Mouse (Mus musculus) cerebellum, adult 2 months (tissue): Measurements from ENCODE around the gene Zbtb16. TPM values are rescaled to one million over a fixed set of nuclear protein-coding genes. Genes with fewer than 3 reads are reported as not detected.
A peak's percentile ranks its signal among the peaks of the same experiment; 100 is the strongest.

Source experiments
- DNase-seq, 2 experiments: peaks; one replicate each; pipeline ENCODE4 v3.0.0; 2021
- H3K27ac ChIP-seq: fragments of 200-500 bp; 2 replicates; pipeline ENCODE4 v1.5.1; 2012; ENCODE audit warnings: low read length, control low read depth, inconsistent platforms; ENCODE audit not compliant: insufficient read depth
- H3K27me3 ChIP-seq: fragments of 200-500 bp; 2 replicates; pipeline ENCODE4 v1.6.1; 2012; ENCODE audit warnings: inconsistent platforms, mild to moderate bottlenecking, low read length, moderate library complexity; ENCODE audit not compliant: control insufficient read depth, insufficient read depth
- H3K4me1 ChIP-seq: fragments of 200-500 bp; 2 replicates; pipeline ENCODE4 v1.6.1; 2011; ENCODE audit warnings: low read length; ENCODE audit not compliant: control insufficient read depth, insufficient read depth
- H3K4me3 ChIP-seq: fragments of 200-500 bp; replicated peaks from 2 replicates; pipeline ENCODE3; 2011; ENCODE audit warnings: mild to moderate bottlenecking, low read depth, low read length, control low read depth; ENCODE audit not compliant: insufficient read depth
- CTCF ChIP-seq: fragments of 200-500 bp; IDR thresholded peaks from 2 replicates; pipeline ENCODE4 v1.5.1; 2011; ENCODE audit warnings: low read depth, mild to moderate bottlenecking, control low read depth, low read length, moderate library complexity, borderline replicate concordance; ENCODE audit not compliant: insufficient read depth
- POLR2A ChIP-seq: fragments of 200-500 bp; IDR thresholded peaks from 2 replicates; pipeline ENCODE4 v1.6.1; 2011; ENCODE audit warnings: low read length, control low read depth, borderline replicate concordance; ENCODE audit not compliant: insufficient read depth
- WGBS: fragments of 180-500 bp; shearing (Covaris S2); methylation state at CpG from one replicate; pipeline ENCODE4 v1.1.7; 2018; 5-methylcytosine and 5-hydroxymethylcytosine counted together
- polyA plus RNA-seq: library from polyadenylated mRNA; depleted of rRNA; stranded (reverse); fragments of >200 nt; gene quantifications from 2 replicates; pipeline ENCODE4 v1.2.3, GENCODE M21; 2012

Zbtb16 gene
- polyA plus RNA-seq, 1 experiment, result 5.0 TPM

DNA sequence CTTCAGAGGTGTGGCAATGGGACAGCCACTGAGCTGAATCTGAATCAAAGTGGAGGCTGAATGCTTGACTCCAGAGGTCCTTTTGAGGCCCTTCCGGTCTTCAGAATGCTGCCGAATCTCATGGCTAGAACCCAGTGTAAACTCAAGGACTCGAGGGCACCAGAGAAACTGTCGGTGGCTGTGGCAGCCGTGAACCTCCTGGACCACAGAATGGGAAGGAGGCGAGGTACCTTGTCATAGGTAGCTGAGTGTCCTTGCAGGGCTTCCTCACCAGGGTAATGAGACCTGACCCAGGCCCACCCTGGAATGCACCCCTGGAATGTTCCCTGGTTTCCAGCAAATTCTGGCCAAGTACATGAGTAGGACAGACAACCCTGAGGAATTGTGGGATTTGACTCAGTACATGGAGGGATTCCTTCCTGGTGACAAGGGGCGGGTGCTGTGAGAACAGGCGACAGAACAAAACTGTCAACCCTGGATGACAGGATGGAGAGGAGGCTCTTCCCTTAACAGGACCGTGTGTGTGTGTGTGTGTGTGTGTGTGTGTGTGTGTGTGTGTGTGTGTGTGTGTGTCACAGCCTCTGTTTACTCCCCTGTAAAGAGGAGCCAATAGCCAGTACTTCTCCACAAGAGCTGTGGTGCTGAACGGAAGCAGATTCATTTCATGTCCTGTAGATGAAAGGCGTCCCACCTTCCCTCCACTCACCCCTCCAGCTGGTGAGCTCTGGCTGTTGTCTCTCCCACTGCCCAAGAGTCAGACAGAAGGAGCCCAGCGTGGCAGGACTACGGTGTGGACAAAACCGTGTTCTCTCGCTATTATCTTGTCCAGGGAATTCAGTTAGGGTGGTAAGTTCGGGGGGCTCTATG lies 189.0 kb downstream of the Zbtb16 start:
- 73% methylated on average over 16 of the region's 16 CpGs for WGBS
- Histone ChIP-seq H3K4me1 (peaks cover 8% of the 10 kb centered on the region), H3K27ac (no peak overlapping the region), H3K27me3 (no peaks in the 10 kb centered on the region), H3K4me3 (no peak overlapping the region)
- TF ChIP-seq POLR2A (no peak), CTCF (no peak)
- no peak for DNase-seq

DNA sequence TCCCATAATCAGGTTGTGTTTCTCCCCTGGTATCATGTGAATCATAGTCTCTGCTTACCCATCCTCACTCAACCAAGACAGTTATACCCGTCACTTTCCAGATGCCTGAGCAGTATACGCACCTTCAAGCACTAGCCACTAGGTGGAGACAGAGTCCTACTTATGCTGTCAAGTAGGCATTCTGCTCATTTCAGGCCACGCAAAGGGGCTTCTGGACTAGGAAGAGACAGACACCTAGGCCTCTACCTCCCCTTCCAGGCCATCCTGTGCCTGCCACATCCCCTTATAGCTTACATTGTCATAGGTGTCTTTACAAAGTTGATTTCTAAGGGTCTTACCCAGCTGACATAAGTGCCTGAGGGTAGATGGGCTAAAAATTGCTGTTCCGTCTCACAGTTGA lies 189.8 kb downstream of the Zbtb16 start:
- Histone ChIP-seq H3K4me1 (peaks cover 8% of the 10 kb centered on the region), H3K4me3 (no peak overlapping the region), H3K27ac (no peak overlapping the region), H3K27me3 (no peaks in the 10 kb centered on the region)
- peak; percentile 61 to 74 for DNase-seq
- TF ChIP-seq CTCF (peak; percentile 99), POLR2A (no peak)
- 28% methylated on average over 4 of the region's 4 CpGs for WGBS

DNA sequence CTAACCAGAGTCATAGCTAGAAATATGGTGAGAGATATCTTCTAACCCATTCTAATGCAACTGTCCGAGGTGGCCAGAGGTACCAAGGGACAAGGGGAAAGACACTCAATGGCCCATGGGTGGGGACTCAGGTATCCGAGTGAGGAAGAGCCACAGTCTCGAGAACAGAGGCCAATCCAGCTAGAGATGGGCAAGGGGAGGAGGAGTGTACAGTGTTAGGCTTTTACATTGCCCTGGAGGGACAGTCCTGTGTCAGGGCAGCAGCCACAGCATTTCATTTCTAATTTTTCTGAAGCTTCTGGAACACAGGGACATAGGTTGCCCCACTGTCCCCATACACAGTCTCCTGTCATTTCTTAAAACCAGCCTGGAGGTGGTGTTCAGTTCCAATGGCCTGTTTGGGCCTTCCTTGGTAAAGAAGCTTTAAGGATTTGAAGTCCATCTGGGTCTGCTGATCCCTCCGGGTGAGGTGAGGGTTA lies 190.3 kb downstream of the Zbtb16 start:
- no peak for DNase-seq
- H3K4me1 ChIP-seq, result peaks cover 8% of the 10 kb centered on the region
- TF ChIP-seq POLR2A, result no peak
- no peak for TF ChIP-seq CTCF
- WGBS, result 42% methylated on average over 4 of the region's 4 CpGs
- H3K27me3 ChIP-seq, result no peaks in the 10 kb centered on the region
- H3K27ac ChIP-seq, result no peak overlapping the region
- no peak overlapping the region for H3K4me3 ChIP-seq

DNA sequence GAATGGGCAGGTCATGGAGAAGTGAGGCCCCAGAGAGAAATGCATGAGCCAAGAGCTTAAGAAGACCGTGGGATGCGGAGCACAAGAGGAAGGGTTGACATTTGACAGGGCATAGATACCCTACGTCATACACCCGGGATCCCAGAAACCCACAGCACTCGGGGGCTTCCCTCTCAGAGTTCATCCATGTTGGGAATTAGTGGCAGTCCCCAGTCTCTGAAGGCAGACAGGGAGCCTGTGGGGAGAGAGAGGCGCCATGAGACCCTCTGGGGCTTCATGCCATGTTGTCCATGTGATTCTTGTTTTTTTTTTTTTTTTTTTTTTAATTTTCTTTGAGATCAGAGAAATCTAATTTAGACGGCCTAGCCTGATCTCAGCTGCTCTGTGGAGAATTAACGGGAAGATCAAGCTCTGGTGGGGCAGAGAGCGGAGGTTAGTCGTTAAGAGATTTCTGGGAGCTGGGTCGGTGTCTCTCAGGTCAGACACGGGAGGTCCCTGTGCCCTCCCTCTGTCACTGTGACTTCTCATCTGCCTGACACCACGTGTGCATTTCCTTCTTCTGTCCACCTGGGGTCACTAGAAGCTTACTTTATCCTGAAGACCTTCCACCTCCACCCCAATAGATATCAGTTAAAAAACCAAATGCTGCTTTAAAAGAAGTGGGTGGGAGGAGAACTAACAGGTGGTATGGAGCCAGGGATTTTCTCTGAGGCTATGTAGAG lies 190.9 kb downstream of the Zbtb16 start:
- no peak overlapping the region for H3K4me3 ChIP-seq
- H3K4me1 ChIP-seq, result peaks cover 2% of the 10 kb centered on the region
- 47% methylated on average over 13 of the region's 13 CpGs for WGBS
- no peak overlapping the region for H3K27ac ChIP-seq
- no peaks in the 10 kb centered on the region for H3K27me3 ChIP-seq
- DNase-seq, result peak; percentile 52 to 54
- no peak for TF ChIP-seq POLR2A
- peak; percentile 78 for TF ChIP-seq CTCF

DNA sequence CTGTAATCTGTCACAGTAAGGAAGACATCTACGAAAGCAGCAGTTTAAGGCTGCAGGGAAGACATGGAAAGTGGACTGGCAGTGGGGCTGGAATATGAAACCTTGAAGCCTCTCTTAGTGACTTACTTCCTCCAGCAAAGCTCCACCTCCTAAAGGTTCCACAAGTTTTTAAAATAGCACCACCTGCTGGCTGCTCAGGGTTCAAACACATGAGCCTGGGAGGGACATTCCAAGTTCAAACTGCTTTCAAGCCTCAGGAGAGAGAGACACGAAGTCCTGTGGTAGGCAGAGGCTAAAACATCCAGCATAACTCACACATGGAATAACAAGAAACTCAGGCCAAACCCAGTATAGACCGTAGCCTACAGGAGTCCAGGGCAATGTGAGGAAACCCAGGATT lies 191.6 kb downstream of the Zbtb16 start:
- Histone ChIP-seq H3K4me3 (no peak overlapping the region), H3K4me1 (no peaks in the 10 kb centered on the region), H3K27me3 (no peaks in the 10 kb centered on the region), H3K27ac (no peak overlapping the region)
- DNase-seq, result no peak
- no peak for TF ChIP-seq CTCF
- TF ChIP-seq POLR2A, result no peak
- WGBS, result 78% methylated on average over 3 of the region's 3 CpGs

DNA sequence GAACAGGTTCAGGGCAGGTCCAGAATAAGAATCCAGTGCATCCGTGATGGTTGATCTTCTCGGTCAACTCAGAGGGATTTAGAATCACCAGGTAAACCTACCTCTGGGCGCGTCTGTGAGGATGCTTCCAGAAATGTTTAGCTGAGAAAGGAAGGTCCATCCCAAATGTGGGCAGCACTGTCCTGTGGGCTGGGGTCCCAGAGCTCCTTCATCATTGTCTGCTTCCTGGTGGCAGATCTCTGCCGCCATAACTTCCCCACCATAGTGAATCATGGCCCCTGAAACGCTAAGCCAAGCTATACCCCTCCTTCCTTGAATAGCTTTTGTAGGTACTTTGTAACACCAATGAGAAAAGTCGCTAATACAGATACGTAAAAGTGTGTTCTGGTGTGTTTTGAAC lies 194.4 kb downstream of the Zbtb16 start:
- Histone ChIP-seq H3K4me1 (no peaks in the 10 kb centered on the region), H3K27me3 (no peaks in the 10 kb centered on the region), H3K27ac (no peak overlapping the region), H3K4me3 (no peak overlapping the region)
- 94% methylated on average over 8 of the region's 8 CpGs for WGBS
- no peak for DNase-seq
- TF ChIP-seq POLR2A (no peak), CTCF (no peak)

DNA sequence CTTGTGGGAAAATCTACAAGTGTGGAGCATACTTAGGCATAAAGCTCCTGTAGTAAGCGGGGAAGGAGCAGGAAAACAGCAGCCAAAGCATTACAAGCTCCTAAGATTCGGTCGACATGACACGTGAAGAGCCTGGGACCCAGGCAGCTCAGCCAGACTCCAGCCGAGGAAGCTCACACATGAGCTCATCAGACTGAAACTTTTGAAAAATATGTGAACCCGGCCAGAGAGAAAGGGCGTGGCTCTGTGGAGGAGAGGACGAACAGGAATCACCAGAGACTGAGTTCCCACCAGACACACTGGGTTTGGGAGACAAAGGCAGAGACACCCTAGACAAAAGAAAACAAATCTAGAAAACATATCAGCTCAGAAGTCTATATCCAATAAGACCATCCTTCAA lies 195.1 kb downstream of the Zbtb16 start:
- H3K27ac ChIP-seq, result no peak overlapping the region
- no peak for TF ChIP-seq POLR2A
- TF ChIP-seq CTCF, result no peak
- H3K4me3 ChIP-seq, result no peak overlapping the region
- H3K27me3 ChIP-seq, result no peaks in the 10 kb centered on the region
- WGBS, result 75% methylated on average over 8 of the region's 8 CpGs
- H3K4me1 ChIP-seq, result no peaks in the 10 kb centered on the region
- DNase-seq, result no peak
